Mouse (Mus musculus) layer of hippocampus, adult 8-10 months (tissue): ENCODE measurements around the gene Chka. TPM values are rescaled to one million over a fixed set of nuclear protein-coding genes. Genes with fewer than 3 reads are reported as not detected.

Experiments used
- DNase-seq, 2 experiments: peaks; one replicate each; pipeline ENCODE4 v3.0.0; 2022; ENCODE audit warnings: low spot score in 2 of 2
- total RNA-seq, 4 experiments: library from RNA; stranded (reverse); gene quantifications; 2 replicates each; pipeline ENCODE4 v1.2.4; 2022

Chka gene
- total RNA-seq, 4 experiments from 2014 or later, result 77.7 to 128 (median 104) TPM

GRCm38 (mm10) chr19:3884325-3884990, 32.9 kb downstream of the Chka start:
- no peak for DNase-seq

- no peak for DNase-seq
Observed at GRCm38 (mm10) chr19:3889096-3889495, 37.5 kb downstream of the Chka start.

DNA sequence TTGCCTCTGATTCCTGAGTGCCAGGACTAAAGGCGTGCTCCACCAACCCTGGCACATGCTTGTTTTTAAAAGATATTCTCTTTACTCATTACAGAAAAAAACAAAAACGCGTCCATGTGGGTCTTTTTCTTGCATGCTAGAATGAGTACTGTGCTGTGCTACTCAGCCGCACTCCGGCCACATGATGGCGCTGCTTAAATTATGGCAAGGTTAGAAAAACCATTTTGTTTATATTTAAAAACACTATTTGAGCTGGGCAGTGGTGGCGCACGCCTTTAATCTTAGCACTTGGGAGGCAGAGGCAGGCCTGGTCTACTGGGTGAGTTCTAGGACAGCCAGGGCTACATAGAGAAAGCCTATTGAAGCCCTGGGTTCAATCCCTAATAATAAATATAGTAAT, 38.6 kb downstream of the Chka start:
- no peak for DNase-seq

GRCm38 (mm10) chr19:3893545-3894116, 42.1 kb downstream of the Chka start:
- DNase-seq, result no peak

DNA sequence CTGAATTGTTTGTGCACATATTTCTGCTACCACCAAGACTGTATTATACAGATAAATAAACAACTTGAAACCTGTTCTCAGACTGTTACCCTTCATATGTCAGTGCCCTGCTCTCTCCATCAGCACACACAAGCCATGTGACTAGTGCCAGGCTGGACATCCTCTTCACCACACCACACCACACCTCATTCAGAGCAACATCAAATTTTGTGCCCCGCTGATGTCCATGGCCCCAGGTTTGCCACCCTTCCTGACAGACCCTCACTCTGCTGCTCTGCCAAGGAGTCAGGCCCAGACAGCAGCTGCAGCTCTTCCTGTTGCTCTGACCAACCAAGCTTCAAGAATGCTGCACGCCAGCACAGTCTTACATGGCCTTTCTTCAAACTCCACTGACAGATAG, 42.7 kb downstream of the Chka start:
- no peak for DNase-seq

DNA sequence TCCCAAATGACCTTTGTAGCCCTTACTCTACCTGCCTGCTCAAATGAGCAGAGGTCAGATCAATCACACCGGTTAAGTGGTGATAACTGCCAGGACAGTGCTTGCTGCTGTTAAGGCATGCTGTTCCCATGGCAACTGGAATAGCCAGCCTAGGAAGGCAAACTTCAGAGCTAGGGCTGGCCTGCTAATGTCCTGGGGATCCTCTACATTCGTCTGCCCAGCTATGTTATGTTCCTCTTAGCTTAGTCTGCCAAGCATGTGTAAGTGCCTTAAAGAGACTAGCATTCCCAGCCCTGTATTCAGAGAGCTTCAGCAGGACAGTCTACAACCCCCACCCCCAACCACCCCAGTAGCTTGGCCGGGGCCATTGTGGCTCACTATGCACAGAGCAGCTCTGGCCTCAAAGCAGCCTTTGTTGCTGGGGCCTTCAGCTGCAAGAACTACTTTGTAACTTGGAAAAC, 43.6 kb downstream of the Chka start:
- DNase-seq, result no peak

- DNase-seq, result no peak
Observed at GRCm38 (mm10) chr19:3896208-3896607, 44.6 kb downstream of the Chka start.

- no peak for DNase-seq
Observed at GRCm38 (mm10) chr19:3897557-3897956, 46.0 kb downstream of the Chka start.

DNA sequence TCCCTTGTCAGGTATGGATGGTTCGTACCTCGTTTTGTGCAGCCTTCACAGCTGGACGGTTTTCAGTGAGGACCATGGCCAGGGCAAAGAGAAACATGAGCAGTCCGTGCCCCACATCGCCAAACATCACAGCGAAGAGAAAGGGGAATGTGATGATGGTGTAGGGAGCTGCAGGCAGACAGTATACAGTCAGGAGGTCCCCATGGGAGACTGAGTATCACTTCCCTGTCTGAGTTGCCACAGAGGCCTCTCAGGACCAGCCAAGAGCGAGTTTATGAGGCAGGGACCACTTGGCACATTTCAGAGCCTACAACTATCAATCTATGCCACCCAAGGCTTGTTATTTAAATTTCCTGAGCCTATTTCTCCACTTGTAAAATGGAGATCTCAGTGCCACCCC, 47.4 kb downstream of the Chka start:
- no peak for DNase-seq

GRCm38 (mm10) chr19:3899618-3900017, 48.0 kb downstream of the Chka start:
- no peak for DNase-seq

GRCm38 (mm10) chr19:3902966-3903365, 51.4 kb downstream of the Chka start:
- no peak for DNase-seq

GRCm38 (mm10) chr19:3903648-3904362, 52.2 kb downstream of the Chka start:
- no peak for DNase-seq

- no peak for DNase-seq
Observed at GRCm38 (mm10) chr19:3904363-3904675, 52.7 kb downstream of the Chka start.

GRCm38 (mm10) chr19:3905261-3905969, 53.8 kb downstream of the Chka start:
- DNase-seq, result no peak

DNA sequence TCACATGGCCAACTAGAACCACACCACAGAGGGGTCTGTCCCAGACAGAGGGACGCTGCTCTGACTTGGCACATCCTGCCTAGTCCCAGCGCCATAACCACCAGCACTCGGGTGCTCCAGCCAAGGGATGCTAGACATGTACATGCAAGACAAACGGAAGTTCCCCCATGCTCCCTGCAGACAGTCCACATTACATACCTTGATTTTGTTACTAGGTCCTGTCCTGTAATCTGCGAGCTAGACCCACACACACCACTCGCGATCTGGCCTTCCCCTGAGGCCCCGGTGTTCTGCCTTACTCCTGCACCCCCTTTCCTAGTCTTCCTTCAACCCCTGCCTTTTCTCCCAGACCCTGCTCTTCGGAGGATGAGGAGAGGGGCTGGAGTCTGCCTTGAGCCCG, 54.8 kb downstream of the Chka start:
- DNase-seq, result no peak

DNA sequence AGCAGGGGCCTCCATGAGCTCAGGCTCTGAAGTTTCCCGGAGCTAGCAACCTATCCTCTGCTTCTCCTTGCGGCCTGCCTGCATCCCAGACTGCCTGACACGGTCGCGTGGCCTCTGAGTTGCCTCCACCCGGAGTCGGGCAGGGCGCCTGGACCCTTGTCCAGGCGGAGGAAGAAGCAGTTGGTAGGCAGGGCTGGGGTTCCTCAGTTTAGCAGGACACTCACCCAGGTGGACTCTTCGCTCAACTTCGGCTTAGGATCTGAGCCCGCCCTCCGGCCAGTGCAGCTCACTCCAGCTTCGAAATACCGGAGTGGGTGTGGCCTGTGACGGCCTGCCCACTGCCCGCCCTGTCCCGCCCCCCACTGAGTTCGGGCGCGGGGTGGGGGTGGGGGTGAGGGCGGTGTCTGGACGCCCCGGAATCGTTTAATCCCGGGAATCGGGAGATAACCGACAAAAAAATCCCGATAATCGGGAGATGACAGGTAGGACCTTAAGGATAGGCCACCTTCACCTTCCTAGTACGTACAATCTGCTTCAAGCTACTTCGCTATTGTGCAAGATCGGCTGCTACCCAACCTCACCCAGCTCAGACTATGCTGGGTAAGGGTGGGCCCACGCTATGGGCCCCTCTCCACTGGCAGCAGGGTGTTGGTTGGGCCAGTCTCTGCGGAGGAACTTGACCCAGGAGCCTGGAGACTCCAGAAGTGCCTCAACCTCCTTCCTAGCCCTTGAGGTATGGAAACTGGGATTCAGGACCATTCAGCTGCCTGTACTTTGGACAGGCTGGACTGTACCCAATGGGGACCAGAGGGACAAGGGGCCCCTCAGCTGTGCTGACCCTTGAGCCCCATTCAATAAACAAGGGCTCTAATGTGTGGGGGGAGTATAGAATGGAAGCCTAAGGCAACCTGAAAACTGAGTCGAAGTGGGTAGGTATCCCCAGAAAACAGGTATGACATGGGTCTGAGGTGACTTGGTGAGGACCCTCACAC, 55.5 kb downstream of the Chka start, which contains the start of gene Tcirg1:
Gene Tcirg1, minus strand, starts transcription at position 339 of the 992 bp plus-strand sequence.
- DNase-seq, result peak in 1 of 2 experiments; percentile 51

GRCm38 (mm10) chr19:3907876-3908660, 56.5 kb downstream of the Chka start:
- DNase-seq, result no peak

- DNase-seq, result no peak
Observed at GRCm38 (mm10) chr19:3910206-3910605, 58.6 kb downstream of the Chka start.

GRCm38 (mm10) chr19:3912337-3913204, 61.0 kb downstream of the Chka start, which contains the start of gene Ndufs8:
Ndufs8 (minus strand) TSS chr19:3912774.
- peak; percentile 94 to 98 for DNase-seq
